Mouse (Mus musculus) C2C12 (cell line): ENCODE measurements around the gene Ppp1r37.

Source experiments
- CTCF ChIP-seq: IDR thresholded peaks from one replicate; pipeline ENCODE4 v1.5.1; 2011; ENCODE audit not compliant: control insufficient read depth, insufficient read depth, insufficient read length
- FOSL1 ChIP-seq: IDR thresholded peaks from one replicate; pipeline ENCODE4 v1.8.0; 2011; ENCODE audit warnings: mild to moderate bottlenecking, low read length; ENCODE audit not compliant: poor library complexity, insufficient read depth, severe bottlenecking
- MAX ChIP-seq: IDR thresholded peaks from one replicate; pipeline ENCODE4 v1.6.1; 2011; ENCODE audit warnings: mild to moderate bottlenecking, control low read depth
- USF1 ChIP-seq: IDR thresholded peaks from one replicate; pipeline ENCODE4 v1.6.1; 2011; ENCODE audit warnings: low read depth, mild to moderate bottlenecking, control low read depth, moderate library complexity

DNA sequence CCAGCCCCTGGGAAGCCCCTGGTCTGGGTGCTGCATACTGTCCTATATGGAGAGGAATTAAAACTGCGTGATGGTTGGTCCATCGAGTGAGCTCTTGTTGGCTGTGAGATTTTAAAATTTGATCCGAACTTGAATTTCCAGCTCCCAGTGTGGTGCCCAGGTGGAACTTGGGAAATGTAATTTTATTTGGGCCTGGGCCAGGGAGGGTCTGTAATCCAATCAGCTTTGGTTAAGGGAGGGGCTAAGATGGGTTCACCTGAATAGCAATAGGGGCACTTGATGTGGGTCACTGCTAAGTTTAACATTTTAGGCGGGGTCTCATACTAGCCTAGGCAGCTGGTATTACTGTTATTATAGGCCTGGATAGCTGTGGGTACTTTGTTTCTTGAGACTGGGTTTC, 15.6 kb upstream of the Ppp1r37 start:
- TF ChIP-seq CTCF (no peak), USF1 (no peak), MAX (no peak), FOSL1 (no peak)
